Mouse (Mus musculus): ENCODE measurements around the gene Ddx20.

- TF ChIP-seq CTCF (IDR thresholded peaks at IDR 0.05; ENCODE audit: borderline replicate concordance, insufficient read depth, low read length) (no peak), POLR2A (IDR thresholded peaks at IDR 0.05; ENCODE audit: low read depth, low read length) (no peak)
Observed at GRCm38 (mm10) chr3:105674595-105675218, 12.7 kb downstream of the Ddx20 start.
